Mouse (Mus musculus): Measurements from ENCODE around the gene Hibadh. TPM values are rescaled to one million over a fixed set of nuclear protein-coding genes. Genes with fewer than 3 reads are reported as not detected.

Hibadh gene
- polyA plus RNA-seq, 1 experiment: 109 TPM

DNA sequence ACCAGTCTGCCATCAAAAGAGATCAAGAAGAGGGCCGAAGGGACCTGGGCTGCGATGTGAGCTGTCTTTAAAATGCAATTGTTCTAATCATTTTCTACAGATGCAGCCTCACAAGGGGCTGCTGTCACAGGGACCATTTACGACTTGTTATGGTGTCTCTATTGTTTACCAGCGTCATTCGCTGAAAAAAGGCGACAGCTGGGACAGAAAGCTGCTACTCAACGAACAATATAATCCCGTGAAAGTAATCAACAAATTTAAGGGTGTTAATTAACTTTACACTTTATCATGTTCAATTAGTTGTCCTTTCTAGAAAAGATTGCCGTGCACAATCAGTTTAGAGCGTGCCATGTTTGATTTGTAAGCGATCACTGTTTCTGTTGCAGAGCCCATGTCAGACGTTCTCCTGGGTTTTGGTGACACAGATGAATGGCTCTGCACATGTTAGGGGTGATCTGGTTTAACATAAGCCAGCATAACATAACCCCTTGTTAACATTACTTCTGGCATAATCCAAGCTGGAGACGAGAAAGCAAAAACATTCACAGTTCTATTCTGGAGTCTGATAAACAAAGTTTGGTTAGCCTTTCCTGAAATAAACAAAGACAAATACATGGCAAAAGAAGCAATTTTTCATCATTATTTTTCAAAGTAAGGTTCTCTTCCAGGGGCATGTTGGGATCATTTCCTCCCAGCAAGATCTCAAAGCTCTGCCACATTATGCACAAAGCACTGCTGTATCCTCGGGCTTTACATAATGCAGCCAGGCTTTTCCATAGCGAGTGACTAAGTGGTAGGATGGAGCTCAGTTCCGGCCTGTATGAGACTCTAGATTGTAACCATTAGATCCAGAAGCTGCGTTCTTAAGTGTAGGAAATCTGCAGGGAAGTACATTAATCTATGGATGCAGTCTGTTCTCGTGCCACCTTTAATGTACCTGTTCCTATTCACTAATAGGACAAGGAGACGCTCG lies 72.6 kb downstream of the Hibadh start:
- DNase-seq (ENCODE audit: low spot score): no peak

GRCm38 (mm10) chr6:52565210-52565609 lies 75.0 kb downstream of the Hibadh start:
- DNase-seq (ENCODE audit: low spot score): no peak

DNA sequence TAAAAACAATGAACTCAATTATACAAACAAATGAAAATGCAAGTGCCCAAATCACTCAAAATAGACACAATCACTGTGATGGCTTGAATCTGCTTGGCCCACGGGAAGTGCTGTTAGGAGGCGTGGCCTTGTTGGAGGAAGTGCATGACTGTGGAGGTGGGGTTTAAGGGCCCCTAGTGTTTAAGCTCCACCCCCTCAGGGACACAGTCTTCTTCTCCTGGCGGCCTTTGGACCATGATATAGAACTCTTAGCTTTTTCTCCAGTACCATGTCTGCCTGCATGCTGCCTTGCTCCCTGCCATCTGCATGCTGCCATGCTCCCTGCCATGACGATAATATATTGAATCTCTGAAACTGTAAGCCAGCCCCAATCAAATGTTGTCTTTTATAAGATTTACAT lies 77.2 kb downstream of the Hibadh start:
- no peak for DNase-seq (ENCODE audit: low spot score)

- DNase-seq (ENCODE audit: low spot score): no peak
Measured at GRCm38 (mm10) chr6:52559041-52559440, 81.1 kb downstream of the Hibadh start.

GRCm38 (mm10) chr6:52544376-52544775 lies 95.8 kb downstream of the Hibadh start:
- no peak for DNase-seq (ENCODE audit: low spot score)

- no peak for DNase-seq (ENCODE audit: low spot score)
Measured at GRCm38 (mm10) chr6:52542464-52542863, 97.7 kb downstream of the Hibadh start.

- no peak for DNase-seq (ENCODE audit: low spot score)
Measured at GRCm38 (mm10) chr6:52539911-52540310, 100.3 kb downstream of the Hibadh start.

DNA sequence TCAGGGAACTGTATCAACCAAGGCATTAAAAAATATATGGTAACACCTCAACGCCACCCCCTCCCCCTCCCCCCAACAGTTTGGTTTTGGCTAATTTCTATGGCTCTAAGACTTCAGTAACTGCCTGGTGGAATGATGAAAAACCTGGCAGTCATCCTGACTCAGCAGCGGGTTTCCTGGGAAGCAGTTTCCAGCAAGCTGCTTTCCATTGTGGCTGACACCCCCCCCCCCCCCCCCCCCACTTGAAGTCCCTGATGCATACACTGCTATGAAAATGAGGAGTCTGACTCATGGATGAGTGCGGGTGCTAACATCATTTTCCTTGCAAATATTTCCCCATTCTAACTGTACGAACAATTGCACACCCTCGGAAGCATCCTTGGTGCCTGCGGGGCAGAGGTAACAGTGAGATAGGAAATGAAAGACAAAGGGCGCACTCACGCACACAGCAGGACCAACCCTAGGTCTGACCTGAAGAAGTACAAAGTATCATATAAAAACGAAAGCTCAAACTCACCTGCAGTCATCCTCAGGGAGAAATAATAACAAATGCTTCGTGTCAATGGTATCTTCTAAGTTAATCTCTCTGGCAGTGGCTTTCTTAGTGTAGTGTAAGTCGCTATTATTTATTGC lies 105.0 kb downstream of the Hibadh start:
- DNase-seq (ENCODE audit: low spot score): no peak

- DNase-seq (ENCODE audit: low spot score): no peak
Measured at GRCm38 (mm10) chr6:52532144-52532492, 108.1 kb downstream of the Hibadh start.

- DNase-seq (ENCODE audit: low spot score): no peak
Measured at GRCm38 (mm10) chr6:52531366-52532143, 108.6 kb downstream of the Hibadh start.

- no peak for DNase-seq (ENCODE audit: low spot score)
Measured at GRCm38 (mm10) chr6:52530861-52531260, 109.3 kb downstream of the Hibadh start.

DNA sequence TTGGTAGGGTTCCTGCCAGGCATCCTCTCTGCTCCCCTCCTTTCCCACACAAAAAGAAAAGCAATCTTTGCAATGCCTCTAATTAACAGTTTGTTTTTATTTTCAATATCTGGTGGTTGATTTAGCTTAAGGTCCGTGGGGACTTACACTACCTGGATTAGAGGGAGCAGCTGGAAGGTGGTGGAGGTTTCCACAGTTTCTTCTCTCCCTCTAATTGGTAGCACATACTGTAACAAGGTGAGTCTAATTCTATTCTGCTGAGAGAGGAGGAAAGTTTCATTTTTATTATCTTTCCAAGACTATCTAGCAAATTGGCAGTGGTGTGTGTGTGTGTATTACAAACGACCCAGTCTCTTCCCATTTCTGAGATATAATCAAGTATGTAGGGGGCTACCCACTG lies 116.0 kb downstream of the Hibadh start:
- no peak for DNase-seq (ENCODE audit: low spot score)

DNA sequence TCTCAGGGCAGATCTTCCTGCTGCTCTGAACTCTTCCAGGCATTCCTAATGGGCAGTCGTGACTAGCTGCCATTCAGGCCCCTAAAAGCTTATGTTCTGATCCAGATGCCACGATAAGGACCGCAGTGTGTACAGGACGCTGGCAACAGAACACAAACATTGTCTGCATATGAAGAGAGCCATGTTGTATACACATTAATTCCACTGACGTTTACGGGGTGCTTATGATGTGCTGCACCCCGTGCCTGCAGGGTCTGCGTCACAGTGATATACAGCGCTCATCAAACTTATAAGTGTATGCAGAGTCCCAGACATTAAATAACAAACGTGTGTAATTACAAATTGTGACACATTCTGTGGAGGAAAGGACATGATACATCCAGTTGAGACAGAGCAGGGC lies 121.5 kb downstream of the Hibadh start:
- no peak for DNase-seq (ENCODE audit: low spot score)

GRCm38 (mm10) chr6:52517272-52517671 lies 122.9 kb downstream of the Hibadh start:
- no peak for DNase-seq (ENCODE audit: low spot score)

DNA sequence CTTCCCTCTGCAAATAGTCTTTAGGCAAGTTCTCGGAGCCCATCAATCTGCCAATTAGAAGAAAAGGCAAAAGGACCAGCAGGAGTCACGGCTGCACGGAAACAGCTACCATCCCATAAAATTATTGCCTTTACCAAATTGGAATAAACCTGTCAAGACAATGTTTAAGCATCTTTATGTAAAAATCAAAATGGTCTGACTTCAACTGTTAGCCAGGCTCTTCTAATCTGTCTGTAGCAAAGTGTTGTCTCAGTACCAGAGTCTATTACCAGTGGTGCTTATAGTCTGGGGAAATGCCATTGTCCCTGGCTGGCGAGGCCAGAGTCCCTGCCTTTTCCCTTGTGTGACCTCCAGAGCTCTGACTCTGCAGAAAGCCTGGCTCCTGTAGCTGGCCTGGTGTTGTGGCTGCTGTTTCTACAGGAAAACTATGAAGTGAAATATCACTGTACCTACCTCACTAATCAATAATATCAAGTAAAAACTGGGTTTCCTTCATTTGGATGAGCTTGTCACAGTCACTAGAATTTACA lies 126.2 kb downstream of the Hibadh start:
- no peak for DNase-seq (ENCODE audit: low spot score)

DNA sequence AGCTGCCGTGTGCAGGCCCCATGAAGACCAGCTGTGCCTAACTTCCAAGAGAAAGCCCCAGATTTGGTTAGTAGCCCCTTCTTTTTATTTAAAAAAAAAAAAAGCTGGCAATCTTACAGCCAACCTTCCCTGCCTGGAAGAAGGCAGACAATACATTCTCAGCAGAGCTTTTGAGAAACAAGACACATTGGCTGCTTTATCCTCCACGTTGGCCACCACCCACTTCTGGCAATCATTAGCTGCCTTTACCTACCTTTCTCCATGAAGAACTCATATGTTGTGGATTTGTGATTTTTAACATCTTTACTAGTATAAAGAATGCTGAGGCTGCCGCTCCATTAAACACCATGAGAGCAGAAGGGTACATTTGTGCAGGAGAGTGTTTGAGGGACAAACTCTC lies 131.4 kb downstream of the Hibadh start:
- no peak for DNase-seq (ENCODE audit: low spot score)

DNA sequence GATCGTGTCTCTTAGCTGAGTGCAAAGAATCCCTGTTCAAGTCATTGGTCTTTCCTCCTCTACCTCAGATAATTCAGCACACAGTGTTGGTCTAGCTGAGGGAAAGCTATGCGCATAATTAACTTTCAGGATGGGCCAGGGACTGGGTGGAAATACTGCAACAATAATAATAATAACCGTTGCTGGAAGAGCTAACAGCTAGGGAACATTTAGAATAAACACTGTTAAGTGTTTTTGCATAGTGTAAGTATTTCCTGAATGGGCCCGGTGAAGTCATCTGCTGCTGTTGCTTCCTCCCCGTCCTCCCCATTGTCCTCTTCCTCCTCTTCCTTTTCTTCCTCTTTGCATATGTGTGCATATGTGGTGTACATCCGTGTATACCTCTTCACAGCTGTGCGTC lies 132.2 kb downstream of the Hibadh start:
- no peak for DNase-seq (ENCODE audit: low spot score)

DNA sequence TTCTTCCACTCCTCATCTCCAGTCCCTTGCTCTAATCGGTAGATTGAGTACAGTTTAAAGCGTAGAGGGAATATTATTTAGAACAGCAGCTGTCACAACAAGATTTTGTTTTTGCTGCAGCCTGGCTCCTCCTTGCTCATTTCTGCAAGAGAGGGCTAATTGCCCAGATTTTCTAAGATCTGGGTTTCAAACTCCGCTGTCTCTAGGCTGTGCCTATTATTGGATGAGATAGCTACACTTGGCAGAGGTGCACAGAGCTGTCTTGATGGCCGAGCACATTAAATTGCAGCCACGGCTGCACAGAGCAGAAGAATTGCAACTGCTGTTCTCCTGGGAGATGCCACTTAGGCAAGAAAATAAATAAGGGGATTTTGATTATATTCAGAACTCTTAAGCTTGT lies 133.0 kb downstream of the Hibadh start:
- no peak for DNase-seq (ENCODE audit: low spot score)

DNA sequence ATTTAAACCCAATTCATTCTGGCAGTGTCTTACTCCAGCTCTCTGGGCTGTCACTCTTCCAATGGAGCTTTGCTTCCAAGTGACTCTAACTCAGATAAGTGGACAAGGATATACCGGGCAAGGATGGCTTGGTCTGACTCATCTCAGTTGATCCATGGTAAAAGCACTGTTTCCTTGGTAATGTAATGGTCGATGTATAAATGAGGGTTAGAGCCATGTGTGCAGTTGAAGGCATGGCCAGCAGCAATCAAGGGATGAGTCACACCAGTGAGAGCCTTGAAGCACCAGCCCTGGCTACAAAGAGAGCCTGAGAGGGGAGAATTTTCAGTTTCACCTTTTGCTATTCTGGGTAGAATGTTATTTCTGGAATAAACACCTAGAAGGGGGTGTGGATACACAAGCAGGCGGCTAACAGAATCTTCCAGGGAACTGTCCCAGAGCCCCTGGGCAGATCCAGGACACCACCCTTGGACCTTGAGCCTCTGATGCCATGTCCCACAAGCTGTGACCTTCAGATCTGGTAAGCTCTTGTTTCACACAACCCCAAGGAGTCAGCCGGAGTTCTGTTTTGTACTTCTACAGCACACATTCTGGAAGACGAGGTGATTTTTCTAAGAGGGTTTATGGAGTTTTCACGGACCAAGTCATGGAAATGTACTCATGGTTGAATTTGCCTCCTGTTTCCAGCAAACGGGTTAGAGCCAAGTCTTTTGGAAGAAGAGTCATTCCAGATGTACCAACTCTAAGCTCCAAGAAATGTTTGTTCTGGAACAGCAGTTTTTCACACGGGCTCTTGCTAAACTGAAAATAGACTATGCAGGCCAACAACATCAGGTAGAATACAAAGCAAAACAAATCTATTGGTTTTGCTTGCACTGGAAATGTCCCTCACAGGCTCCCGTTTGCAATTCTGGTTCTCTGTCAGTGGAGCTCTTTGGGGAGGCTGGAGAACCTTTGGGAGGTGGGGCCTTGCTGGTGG lies 134.1 kb downstream of the Hibadh start:
- no peak for DNase-seq (ENCODE audit: low spot score)

DNA sequence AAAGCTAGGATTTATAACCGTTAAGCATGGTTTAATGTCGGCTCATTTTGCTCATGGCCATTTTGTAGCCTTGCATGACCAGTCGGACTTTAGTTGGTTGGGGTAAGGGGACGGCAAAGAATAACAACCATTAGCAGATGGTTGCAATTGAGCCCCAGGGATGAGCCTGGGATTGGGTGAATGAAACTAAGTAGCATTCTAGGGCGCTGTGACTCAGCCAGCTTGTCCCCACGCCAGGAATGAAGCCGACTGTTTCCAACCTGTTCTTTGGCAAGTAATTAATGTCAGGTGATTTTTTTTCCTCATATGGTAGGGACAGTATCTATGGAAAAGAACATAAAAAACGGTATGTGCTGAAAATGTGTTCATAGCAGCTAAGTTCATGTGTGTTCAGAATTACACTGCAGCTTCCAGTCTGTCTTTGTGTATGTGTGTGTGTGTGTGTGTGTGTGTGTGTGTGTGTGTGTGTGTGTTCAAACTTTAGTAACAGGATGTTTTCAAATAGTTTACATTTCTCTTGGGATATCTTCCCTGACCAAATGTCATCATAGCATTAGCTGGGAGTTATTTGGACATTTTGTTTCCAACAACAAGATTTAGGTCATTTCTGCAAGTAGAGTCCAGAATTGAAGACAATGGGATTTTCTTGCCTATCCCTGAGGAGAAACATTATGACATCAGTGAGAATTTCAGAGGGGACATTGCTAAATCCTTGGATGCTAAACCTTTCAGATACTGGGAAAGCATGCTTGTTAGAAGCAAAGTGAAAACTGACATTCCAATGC lies 135.3 kb downstream of the Hibadh start:
- DNase-seq (ENCODE audit: low spot score): no peak
